Mouse (Mus musculus) embryonic fibroblast, embryonic 13.5 days (primary cell): ENCODE measurements at regions not wholly inside any gene's neighbourhood (a gene's known extent, or its start where the extent isn't known, plus 50 kb on each side); places are given as distances from the start of the nearest gene placed in this dataset.
A peak's percentile ranks its signal among the peaks of the same experiment; 100 is the strongest.
"Not testable (repeated sequence)": the region's sequence is repeated elsewhere in the genome, so short reads cannot be mapped to it uniquely, and the experiment has no call there.

ENCODE experiments used
- H3K27ac ChIP-seq: 2 replicates; pipeline ENCODE4 v1.5.1; 2012; ENCODE audit warnings: low read length, control low read depth, inconsistent platforms; ENCODE audit not compliant: insufficient read depth
- H3K4me1 ChIP-seq: 2 replicates; pipeline ENCODE4 v1.6.1; 2011; ENCODE audit warnings: low read length; ENCODE audit not compliant: control insufficient read depth, insufficient read depth
- H3K4me3 ChIP-seq: 2 replicates; pipeline ENCODE4 v1.5.1; 2011; ENCODE audit warnings: mild to moderate bottlenecking, control low read depth, low read length; ENCODE audit not compliant: insufficient read depth
- CTCF ChIP-seq: IDR thresholded peaks from 2 replicates; pipeline ENCODE4 v1.5.1; 2011; ENCODE audit warnings: mild to moderate bottlenecking, control low read depth, low read length, moderate library complexity, borderline replicate concordance; ENCODE audit not compliant: insufficient read depth
- POLR2A ChIP-seq: IDR thresholded peaks from 2 replicates; pipeline ENCODE4 v1.6.1; 2011; ENCODE audit warnings: low read depth, mild to moderate bottlenecking, control low read depth, low read length, moderate library complexity

- Histone ChIP-seq H3K27ac (no peak overlapping the region), H3K4me1 (no peaks in the 10 kb centered on the region), H3K4me3 (no peak overlapping the region)
- TF ChIP-seq POLR2A (no peak), CTCF (no peak)
Measured at GRCm38 (mm10) chr17:66206074-66206473, 82.8 kb downstream of the Ddx11 start.

- not testable (repeated sequence) for H3K27ac ChIP-seq, H3K4me1 ChIP-seq, H3K4me3 ChIP-seq
Measured at GRCm38 (mm10) chr17:66207653-66208497, 84.6 kb downstream of the Ddx11 start.

- H3K27ac ChIP-seq, H3K4me3 ChIP-seq, H3K4me1 ChIP-seq: not testable (repeated sequence)
Measured at GRCm38 (mm10) chr17:66208803-66209515, 85.6 kb downstream of the Ddx11 start.

GRCm38 (mm10) chr17:66211561-66211960, 88.2 kb downstream of the Ddx11 start:
- no peaks in the 10 kb centered on the region for H3K4me1 ChIP-seq
- H3K27ac ChIP-seq = no peak overlapping the region
- TF ChIP-seq POLR2A (no peak), CTCF (no peak)
- H3K4me3 ChIP-seq = no peak overlapping the region

- H3K4me3 ChIP-seq = no peak overlapping the region
- TF ChIP-seq CTCF = no peak
- TF ChIP-seq POLR2A = no peak
- H3K27ac ChIP-seq = no peak overlapping the region
- H3K4me1 ChIP-seq = no peaks in the 10 kb centered on the region
Measured at GRCm38 (mm10) chr17:66212616-66213015, 89.3 kb downstream of the Ddx11 start.

- TF ChIP-seq POLR2A = no peak
- TF ChIP-seq CTCF = no peak
- H3K4me1 ChIP-seq = no peaks in the 10 kb centered on the region
- no peak overlapping the region for H3K27ac ChIP-seq
- H3K4me3 ChIP-seq = no peak overlapping the region
Measured at GRCm38 (mm10) chr17:66218321-66218720, 95.0 kb downstream of the Ddx11 start.

- no peak for TF ChIP-seq POLR2A
- TF ChIP-seq CTCF = no peak
- H3K4me3 ChIP-seq = no peak overlapping the region
- no peak overlapping the region for H3K27ac ChIP-seq
- no peaks in the 10 kb centered on the region for H3K4me1 ChIP-seq
Measured at GRCm38 (mm10) chr17:66219669-66220435, 96.5 kb downstream of the Ddx11 start.

- no peak for TF ChIP-seq POLR2A
- peak; percentile 82 for TF ChIP-seq CTCF
Measured at GRCm38 (mm10) chr17:66221256-66221655, 97.9 kb downstream of the Ddx11 start.

GRCm38 (mm10) chr17:66223711-66224110, 100.4 kb downstream of the Ddx11 start:
- TF ChIP-seq POLR2A = no peak
- no peak for TF ChIP-seq CTCF

More at GRCm38 (mm10) chr17:66221256-66221655, 97.9 kb downstream of the Ddx11 start:
- Histone ChIP-seq H3K4me3 (no peak overlapping the region), H3K4me1 (no peaks in the 10 kb centered on the region), H3K27ac (no peak overlapping the region)

GRCm38 (mm10) chr17:66224241-66224640, 100.9 kb downstream of the Ddx11 start:
- Histone ChIP-seq H3K4me3 (no peak overlapping the region), H3K4me1 (no peaks in the 10 kb centered on the region), H3K27ac (no peak overlapping the region)
- TF ChIP-seq CTCF (no peak), POLR2A (no peak)

More at GRCm38 (mm10) chr17:66223711-66224110, 100.4 kb downstream of the Ddx11 start:
- Histone ChIP-seq H3K27ac (no peak overlapping the region), H3K4me1 (no peaks in the 10 kb centered on the region), H3K4me3 (no peak overlapping the region)
